In the genomic region with DNA sequence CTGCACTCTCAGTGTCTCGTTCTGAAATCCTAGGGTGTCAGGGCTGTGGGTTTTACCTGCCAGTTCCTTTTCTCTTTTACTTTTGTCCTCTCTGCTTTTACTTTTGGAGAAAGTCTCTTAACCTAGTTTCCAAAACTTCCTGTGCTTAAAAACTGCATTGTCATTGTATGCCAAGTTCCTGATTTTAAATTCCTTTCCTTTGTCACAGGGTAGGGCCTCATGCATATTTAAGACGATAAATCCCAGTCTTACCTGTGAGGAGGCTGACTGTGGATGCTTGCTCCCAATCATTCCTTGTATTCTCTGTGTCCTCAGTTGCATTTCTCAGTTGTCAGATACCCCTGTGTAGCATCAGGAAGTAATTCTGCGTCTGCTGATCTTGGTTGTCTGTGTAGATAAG, we compare ENCODE assay signal across 28 mouse cellular contexts.
DNase-seq lines count a peak whose midpoint lies in the region; ATAC-seq lines count a peak whose summit lies in the region.
"Had no signal": no experiment of that assay in that cellular context is flagged by ENCODE, and none has a peak within 500 bp of the region (broad histone marks: within the 10 kb centered on the region; RNA-seq: fewer than 3 reads in every experiment).

No protein-coding gene starts in this region.

- peak; percentile 17 for DNase-seq in heart, adult 11 months
- DNase-seq in heart, postnatal 14 days, result no peak
- DNase-seq in MEL-GATA-1-ER (ENCODE audit: extremely low read depth, low read depth), result peak; percentile 22
- no peak for DNase-seq in thymus, postnatal 0 days (ENCODE audit: low spot score)
- no peak for DNase-seq in adrenal gland, postnatal 10 days
- DNase-seq: adrenal gland, postnatal 14 days; cerebellum, adult 2 months; cerebellum, postnatal 25 days; embryo, embryonic 11 days; gastrocnemius, adult 2 months; gastrocnemius, postnatal 36 days; kidney, adult 2 months; left cerebral cortex, postnatal 4 days; liver, embryonic 13.5 days; lung, adult 18-20 months; lung, postnatal 4 days; midbrain, embryonic 14.5 days; right cerebral cortex, postnatal 25 days; thymus, postnatal 14 days had no signal

- intact Hi-C loops in heart, postnatal 14 days (cut with DNase I), result loop anchor here (5.0 kb wide), 1 partner anchor 119 kb away; a partner anchor contains a TSS

- H3K36me3 ChIP-seq in forebrain, embryonic 13.5 days (ENCODE audit: poor library complexity, severe bottlenecking), result no peaks in the 10 kb centered on the region
- H3K36me3 ChIP-seq: embryonic facial prominence, embryonic 12.5 days; forebrain, embryonic 15.5 days; liver, embryonic 13.5 days; neural tube, embryonic 15.5 days; stomach, embryonic 15.5 days had no signal

- H3K4me1 ChIP-seq in forebrain, embryonic 13.5 days, result peaks cover 17% of the 10 kb centered on the region
- H3K4me1 ChIP-seq: embryonic facial prominence, embryonic 12.5 days; stomach, embryonic 15.5 days had no signal

- peak; percentile 30; the same call in 1 of the 2 replicates for ATAC-seq in common myeloid progenitor, adult 5-6 weeks (replicated peaks; ENCODE audit: low read depth, poor library complexity, severe bottlenecking)
- ATAC-seq in forebrain, embryonic 13.5 days, result no peak
- ATAC-seq: forebrain, embryonic 15.5 days; hindbrain, embryonic 16.5 days; lung, postnatal 0 days had no signal

- no peak overlapping the region for H3K9ac ChIP-seq in forebrain, embryonic 13.5 days
- H3K9ac ChIP-seq: embryonic facial prominence, embryonic 12.5 days; forebrain, embryonic 15.5 days; liver, embryonic 13.5 days; neural tube, embryonic 15.5 days; stomach, embryonic 15.5 days had no signal

- H3K4me2 ChIP-seq in forebrain, embryonic 13.5 days, result no peak overlapping the region
- H3K4me2 ChIP-seq: embryonic facial prominence, embryonic 12.5 days; forebrain, embryonic 15.5 days; liver, embryonic 13.5 days; neural tube, embryonic 15.5 days; stomach, embryonic 15.5 days had no signal

- H3K27ac ChIP-seq in forebrain, embryonic 13.5 days, result no peak overlapping the region
- H3K27ac ChIP-seq: embryonic facial prominence, embryonic 12.5 days; forebrain, embryonic 15.5 days; gastrocnemius, adult 2 months; kidney, postnatal 0 days; liver, embryonic 13.5 days; neural tube, embryonic 15.5 days; stomach, embryonic 15.5 days had no signal

- H3K9me3 ChIP-seq in forebrain, embryonic 13.5 days (replicated peaks), result no peaks in the 10 kb centered on the region
- H3K9me3 ChIP-seq: embryonic facial prominence, embryonic 12.5 days; forebrain, embryonic 15.5 days; liver, embryonic 13.5 days; neural tube, embryonic 15.5 days; stomach, embryonic 15.5 days had no signal

- no peak overlapping the region for H3K4me3 ChIP-seq in forebrain, embryonic 13.5 days
- H3K4me3 ChIP-seq: embryonic facial prominence, embryonic 12.5 days; forebrain, embryonic 15.5 days; gastrocnemius, adult 2 months; liver, embryonic 13.5 days; neural tube, embryonic 15.5 days; stomach, embryonic 15.5 days had no signal

- WGBS in forebrain, embryonic 13.5 days, result 75% methylated on average over 3 of the region's 3 CpGs

- H3K27me3 ChIP-seq in forebrain, embryonic 13.5 days, result no peaks in the 10 kb centered on the region
- H3K27me3 ChIP-seq: embryonic facial prominence, embryonic 12.5 days; forebrain, embryonic 15.5 days; liver, embryonic 13.5 days; neural tube, embryonic 15.5 days; stomach, embryonic 15.5 days had no signal

Comparison
In these comparisons a context has a peak if more than half of its experiments do, and no peak if none do; other contexts are left out.
1. DNase-seq: peak in heart, adult 11 months (single experiment) and MEL-GATA-1-ER (single experiment); none in heart, postnatal 14 days (0 of 2), thymus, postnatal 0 days (single experiment) and adrenal gland, postnatal 10 days (single experiment).